Mouse (Mus musculus) CD4-positive, CD25-positive, alpha-beta regulatory T cell, adult 4 months (primary cell): ENCODE measurements around the gene Proser1. TPM values are rescaled to one million over a fixed set of nuclear protein-coding genes. Genes with fewer than 3 reads are reported as not detected.

Experiments
- ATAC-seq: one replicate; pipeline ENCODE4 v1.8.0; 2017
- polyA plus RNA-seq, 2 experiments: library from polyadenylated mRNA; unstranded; fragments of 100-300 nt; shearing (Covaris generic); gene quantifications; one replicate each; pipeline ENCODE4 v1.2.1; 2017

Gene Proser1
- polyA plus RNA-seq, 2 experiments from 2014 or later: 11.2 to 11.9 TPM

DNA sequence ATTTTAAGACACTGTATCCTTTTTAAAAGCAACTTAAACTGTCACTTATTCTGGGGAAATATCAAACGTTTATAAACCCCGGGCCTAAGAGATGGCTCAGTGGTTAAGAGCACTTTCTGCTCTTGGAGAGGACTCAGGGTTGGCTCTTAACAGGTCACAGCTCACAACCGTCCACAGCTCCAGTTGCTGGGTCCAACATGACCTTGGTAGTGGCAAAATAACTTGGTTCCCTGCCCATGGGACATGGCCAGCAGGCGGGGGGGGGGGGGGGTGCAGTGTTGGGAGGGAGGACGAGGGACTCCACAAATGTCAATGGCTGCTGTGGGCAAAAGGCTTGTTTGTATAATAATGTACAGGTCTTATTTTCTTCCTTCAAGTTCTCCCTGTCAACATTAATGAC lies 3.9 kb downstream of the Proser1 start:
- ATAC-seq: no peak

DNA sequence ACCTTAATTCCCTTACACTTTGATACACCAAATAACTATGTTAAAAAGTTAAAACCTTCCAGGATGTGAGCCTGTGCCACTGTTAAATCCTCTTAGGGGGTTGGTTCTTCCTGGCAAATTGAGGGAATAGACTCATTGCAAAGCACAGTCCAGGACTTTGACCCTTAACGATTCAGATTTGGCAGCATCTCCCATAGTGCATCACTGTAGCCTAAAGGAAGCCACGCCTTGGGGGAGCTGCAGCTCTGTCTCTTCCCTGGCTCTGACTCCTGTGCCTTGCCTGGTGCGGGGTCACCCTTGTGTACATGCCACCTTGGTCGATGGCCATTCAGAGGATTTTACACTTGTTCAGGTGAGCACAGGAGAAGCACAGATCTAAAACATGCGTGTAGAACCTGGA lies 6.2 kb downstream of the Proser1 start:
- no peak for ATAC-seq

DNA sequence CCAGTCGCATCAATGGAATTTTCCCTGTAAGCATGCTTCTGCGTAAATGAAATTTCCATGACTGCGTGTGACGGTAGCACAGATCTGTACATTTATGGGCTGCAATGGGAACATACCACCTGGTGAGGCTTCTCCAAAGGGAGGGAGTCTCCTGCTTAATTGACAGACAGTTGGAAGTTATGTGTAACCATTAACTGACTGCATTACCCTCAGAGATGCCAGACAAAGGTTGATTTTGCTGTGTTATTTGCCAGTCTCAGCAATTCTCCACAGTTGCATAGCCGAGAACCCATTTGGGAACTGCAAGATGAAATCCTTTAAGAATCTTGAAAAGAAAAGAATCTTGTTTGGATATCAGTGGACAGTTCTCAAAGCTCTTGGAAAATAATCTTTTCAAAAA lies 8.6 kb downstream of the Proser1 start:
- no peak for ATAC-seq

DNA sequence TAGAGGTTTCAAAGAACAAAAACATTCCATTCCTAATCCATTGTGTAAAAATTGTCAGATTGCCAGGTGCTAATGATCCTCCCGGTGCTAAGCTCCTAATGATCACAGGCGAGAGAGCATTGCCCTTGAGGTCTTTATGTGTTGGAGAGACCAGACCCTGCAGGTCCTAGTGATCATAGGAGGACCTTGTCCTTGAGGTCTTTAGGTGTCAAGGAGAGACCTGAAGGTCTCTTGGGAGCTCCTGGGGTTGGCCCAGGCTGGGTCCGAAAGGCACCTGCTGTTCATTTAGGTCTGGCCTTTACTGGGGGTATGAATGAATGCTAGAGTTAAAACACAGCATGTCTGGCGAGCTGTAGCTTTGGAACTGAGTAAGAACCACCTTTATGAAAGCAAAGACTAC lies 10.7 kb downstream of the Proser1 start:
- no peak for ATAC-seq

DNA sequence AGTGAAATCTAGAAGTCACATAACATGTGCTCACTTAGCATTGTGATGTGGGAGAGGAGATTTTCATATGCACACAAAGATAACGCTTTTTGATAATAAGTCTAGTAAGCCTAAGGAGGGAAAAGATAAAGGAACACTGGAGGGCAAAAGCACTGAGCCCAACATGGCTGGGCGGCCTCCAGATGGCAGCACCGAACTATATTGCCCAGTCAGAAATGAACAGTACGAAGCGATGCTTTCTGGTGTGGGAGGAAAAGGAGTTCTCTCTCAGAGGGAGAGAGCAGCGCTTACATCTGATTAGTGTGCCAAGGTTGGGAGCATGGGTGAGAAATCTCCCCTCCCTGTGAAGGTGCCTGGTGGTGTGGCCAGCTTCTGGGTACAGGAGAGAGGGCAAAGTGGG lies 12.4 kb downstream of the Proser1 start:
- no peak for ATAC-seq

DNA sequence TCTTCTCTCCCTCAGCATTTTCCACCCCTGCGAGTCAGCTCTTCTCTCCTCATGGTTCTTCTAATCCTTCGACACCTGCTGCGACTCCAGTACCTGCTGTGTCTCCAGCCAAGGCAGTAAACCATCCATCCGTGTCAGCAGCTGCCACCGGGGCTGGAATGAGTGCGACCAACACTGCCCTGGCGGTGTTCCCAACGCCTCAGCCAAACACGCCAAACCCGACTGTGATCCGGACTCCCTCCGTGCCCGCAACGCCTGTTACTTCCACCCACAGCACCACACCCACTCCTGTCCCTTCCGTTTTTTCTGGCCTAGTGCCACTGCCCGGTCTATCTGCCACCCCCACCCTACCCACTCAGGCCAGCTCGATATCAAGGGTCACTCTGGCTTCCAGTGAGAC lies 14.0 kb downstream of the Proser1 start:
- no peak for ATAC-seq

DNA sequence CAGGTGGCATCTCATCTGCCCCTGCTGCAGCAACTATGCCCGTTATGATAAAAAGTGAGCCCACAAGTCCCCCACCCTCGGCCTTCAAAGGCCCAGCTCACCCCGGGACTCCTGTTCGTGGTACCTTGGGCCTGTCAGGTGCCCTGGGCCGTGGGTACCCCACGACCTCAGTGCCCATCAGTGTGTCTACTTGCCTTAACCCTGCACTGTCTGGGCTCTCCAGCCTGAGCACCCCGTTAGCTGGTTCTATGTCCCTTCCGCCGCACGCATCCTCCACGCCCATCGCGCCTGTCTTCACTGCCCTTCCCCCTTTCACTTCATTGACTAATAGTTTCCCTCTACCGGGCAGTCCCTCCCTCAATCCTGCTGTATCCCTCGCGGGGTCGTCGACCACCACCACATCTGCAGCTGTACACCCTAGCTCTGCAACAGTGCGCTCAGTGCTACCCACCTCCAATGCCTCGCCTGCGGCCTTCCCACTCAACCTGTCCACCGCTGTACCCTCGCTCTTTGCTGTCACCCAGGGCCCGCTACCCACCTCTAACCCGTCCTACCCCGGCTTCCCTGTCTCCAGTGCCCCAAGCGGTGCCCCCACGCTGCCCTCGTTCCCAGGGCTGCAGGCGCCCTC lies 15.1 kb downstream of the Proser1 start:
- no peak for ATAC-seq

DNA sequence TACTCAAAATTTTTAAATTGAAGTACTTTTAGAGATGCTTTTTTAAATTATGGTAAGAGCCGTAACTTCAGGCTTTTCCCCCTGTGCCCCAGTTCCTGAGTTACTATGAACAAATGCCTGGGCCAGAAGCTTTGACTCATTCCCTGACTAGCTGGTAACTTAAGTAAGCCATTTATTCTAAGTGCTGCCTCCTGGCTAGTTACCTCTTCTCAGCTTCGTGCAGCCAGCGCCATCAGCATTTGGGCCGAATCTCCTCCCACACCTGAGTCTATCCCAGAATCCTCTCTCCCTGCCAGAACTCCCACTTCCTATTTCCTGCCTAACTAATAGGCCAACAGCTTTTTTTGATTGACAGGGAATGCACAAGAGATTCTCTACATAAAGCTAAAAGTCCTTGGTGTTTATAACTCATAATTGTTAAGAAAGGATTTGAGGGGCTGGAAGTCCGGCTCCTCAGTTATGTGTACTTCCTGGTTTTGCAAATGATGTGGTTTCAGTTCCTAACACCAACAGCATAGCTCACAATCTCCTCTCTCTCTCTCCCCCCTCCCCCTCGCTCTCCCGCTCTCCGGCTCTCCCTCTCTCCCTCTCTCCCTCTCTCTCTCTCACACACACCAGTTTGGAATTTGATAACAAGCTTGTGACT lies 20.1 kb downstream of the Proser1 start:
- no peak for ATAC-seq

DNA sequence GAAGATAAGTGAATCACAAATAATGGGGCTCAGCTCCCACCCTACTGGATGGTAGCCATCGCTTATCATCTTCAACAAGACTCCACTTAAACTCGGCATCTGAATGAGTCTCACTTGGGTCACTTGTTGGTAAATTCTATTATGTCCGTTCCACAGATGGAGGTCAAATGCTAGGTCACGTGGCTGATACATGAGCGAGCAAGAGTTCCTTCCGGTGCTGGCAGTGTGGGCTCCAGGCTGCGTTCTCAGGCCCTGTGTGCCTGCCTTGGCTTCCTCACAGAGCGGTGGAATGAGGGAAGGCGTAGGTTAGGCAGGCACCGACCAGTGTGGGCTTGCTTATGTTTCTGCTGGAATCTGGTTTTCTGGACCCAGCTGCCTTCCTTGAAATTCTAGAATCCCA lies 23.1 kb downstream of the Proser1 start:
- no peak for ATAC-seq

DNA sequence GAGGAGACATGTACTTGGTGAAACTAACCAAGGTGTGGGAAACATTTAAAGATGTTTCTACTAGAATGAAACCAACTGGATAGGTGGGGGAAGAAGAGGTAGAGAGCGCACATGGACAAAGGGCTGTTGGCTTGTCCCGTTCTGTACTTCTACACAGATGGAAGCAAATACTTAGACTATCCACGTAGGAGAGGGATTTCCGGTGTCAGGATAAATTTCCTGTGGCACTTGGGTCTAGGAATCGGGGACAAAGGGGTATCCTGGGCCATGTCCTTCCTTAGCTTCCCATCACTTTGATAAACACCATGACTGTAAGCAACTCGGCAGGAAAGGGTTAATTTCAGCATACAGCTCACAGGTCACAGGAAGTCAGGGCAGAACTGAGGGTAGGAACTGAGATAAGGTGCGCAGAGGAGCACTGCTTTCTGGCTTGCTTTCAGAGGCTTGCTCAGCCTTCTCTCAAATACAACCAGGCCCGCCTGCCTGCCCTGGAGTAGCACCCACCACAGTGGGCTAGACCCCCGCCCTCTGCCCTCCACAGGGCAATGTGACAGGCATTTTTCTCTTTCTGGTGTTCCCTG lies 23.6 kb downstream of the Proser1 start:
- no peak for ATAC-seq

DNA sequence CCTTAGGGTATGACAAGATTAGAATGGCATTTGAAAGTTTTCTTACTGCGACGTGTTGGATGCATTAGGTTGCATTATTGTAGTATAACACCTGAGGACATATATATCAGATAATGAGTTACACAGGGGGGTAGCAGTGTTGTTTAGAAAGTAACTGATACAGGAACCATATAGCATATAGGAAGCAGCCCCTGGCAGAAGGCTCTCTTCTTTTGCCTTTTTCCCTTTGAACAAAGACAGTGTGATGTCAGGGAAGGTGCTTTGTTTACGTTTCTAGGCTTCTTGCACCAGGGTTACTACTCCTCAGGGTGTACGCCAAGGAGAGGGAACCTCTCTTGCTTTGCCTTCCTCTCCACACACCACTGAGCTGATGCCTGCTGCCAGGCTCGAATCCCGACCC lies 24.9 kb downstream of the Proser1 start, which contains the start of gene Stoml3:
TSS of gene Stoml3 (plus strand) at position 301 of the 400 bp plus-strand sequence.
- ATAC-seq: no peak

DNA sequence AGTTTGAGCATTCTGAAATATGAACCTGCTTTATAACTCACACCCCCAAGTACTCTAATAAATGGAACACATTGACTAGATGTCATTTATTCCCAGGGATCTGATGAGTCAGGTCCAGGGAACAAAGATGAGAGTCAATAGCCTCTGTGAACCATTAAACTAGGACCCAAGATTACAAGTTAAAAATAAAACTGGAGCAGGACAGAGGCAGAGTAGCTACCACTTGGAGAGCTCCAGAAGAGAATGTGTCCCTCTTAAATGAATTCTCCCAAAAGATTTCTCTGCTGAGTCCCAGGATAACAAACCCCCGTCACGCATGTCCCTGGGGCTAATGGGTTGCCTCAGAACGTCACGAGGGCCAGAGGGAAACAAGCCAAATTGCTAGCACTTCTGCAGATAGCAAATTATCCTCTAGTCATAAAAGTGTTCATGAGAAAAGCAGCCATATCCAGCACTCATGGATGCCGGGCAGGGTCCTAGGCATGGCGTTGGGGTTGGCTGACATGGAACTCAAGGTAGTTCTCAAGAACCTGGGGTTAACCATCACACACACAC lies 35.0 kb downstream of the Proser1 start:
- no peak for ATAC-seq

DNA sequence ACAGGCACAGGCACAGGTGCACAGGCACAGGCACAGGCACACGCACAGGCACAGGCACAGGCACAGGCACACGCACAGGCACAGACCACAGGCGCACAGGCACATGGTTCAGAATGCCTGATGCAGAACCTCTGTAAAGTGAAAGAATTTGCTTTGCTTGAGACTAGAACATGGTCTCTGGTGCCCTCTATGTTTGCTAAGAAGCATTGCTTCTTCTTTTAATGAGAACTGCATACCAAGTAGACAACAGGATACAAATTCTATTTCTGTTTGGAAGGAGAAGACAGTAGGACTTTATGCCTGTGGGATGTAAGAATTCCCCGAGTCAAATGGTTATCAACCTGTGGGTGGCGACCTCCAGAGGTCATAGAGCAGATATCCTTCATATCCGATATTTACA lies 39.0 kb downstream of the Proser1 start:
- ATAC-seq: no peak

DNA sequence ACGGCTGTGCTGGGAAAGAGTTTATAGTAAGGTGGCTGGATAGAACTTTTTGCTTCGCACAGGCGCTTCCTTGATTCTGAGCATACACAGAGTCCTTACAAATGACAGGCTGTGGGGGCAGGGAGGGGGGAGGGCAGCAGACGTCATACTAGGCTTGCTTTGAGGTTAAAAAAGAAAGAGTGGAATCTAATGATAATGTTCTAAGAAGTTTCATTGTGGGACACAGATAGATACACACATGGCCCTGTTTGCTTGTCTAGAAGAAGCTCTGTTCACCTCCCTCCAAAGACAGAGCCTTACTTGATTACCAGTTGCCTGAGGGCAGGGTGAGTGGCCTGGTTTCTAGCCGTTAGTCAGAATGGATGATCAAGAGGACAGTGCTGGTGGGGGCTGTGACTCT lies 49.6 kb downstream of the Proser1 start:
- no peak for ATAC-seq

DNA sequence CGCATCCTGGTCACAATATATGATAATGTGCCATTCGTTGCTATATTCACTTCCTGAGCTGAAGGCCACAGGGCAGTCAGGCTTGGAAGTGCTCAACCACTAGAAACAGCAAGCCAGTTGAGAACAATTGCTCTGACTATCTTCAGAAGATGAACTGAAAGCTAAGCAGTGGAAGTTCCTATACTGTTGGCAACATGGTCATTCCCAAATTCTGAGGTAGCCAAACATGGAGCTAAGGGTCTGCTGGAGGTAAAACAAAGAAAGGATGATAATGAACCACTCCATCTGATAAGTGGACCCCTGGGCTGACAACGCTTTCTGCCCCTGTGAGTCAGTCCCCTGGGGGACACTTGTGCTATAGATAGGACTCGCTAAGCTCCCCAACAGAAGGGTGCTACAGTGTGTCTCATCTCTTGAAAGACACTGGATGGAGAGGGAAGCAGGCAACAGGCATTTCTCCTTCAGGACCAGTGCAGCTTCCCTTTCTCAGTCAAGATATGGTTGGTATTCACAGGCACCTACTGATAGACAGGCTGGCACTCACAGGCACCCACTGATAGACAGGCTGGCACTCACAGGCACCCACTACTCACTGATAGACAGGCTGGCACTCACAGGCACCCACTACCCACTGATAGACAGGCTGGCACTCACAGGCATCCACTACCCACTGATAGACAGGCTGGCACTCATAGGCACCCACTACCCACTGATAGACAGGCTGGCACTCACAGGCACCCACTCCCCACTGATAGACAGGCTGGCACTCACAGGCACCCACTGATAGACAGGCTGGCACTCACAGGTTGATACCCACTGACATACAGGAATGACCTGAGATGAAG lies 51.0 kb downstream of the Proser1 start:
- ATAC-seq: no peak

DNA sequence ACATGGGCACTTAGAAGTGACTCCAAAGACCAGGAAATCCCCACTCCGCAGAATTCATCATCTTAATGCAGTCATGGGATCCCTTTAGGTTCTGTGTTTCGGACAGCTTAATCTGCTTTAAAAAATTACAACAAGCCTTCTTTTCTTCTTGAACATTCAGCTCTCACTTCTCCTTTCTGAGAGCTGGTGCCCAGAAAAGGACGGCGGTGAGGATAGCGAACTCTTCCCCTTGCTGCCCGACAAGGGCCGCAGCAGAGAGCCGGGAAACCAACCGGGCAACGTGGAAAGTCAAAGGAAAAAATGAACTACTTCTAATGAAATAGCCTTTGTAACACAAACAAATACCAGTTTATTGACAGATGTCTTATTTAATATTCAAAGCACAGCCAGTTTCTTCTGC lies 59.3 kb downstream of the Proser1 start:
- ATAC-seq: no peak

DNA sequence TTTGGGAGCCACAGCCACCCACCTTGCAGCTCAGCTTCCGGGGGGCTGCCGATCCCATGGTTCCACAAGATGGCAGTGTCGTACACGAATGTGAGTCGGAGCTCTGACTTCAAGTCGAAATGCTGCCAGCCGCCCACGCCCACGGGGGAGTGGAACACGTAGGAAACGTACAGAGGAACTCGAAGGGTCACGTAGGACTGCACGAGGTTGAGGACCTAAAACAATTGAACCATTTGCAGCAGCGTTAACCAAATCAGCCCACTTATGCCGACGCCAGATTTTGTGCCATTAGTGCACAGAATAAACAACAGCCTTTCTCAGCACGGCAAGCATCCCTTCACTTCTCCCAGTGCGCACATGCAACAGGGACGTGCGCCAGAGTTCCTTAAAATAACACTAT lies 62.3 kb downstream of the Proser1 start:
- ATAC-seq: no peak

DNA sequence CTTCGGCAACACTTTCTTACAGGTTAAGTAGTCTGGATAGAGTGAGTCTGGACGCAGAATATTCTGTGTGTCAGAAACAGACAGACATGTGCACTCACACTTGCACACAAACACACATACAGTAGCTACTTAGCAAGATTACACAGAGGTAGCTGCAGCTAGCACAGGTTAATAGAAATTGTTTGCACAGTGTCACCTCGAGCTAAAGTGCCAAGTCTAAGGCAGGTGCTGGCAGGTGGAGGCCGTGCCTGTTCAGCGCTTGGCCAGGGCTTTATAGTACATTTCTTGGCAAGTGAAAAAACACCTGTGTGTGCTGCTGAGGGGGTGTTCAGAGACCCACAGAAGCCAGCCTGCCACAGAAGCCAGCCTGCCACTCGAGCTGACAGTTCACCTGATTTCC lies 66.8 kb downstream of the Proser1 start:
- ATAC-seq: no peak

Other genes starting within 250 kb of the Proser1 start
- gene Nhlrc3, start 334 bp upstream of the Proser1 start, polyA plus RNA-seq: 10 to 100 TPM; 15.9 to 17.7 TPM
- not detected for gene Stoml3, start 25.0 kb downstream of the Proser1 start, polyA plus RNA-seq
- not detected for gene Frem2, start 193.7 kb downstream of the Proser1 start, polyA plus RNA-seq